Mouse (Mus musculus): ENCODE data around the gene Dcaf5.

Gene Dcaf5

GRCm38 (mm10) chr12:80407824-80408223 lies 28.6 kb downstream of the Dcaf5 start:
- no peak for DNase-seq (ENCODE audit: low spot score)

GRCm38 (mm10) chr12:80406650-80407049 lies 29.8 kb downstream of the Dcaf5 start:
- DNase-seq (ENCODE audit: low spot score): no peak

GRCm38 (mm10) chr12:80404139-80404538 lies 32.3 kb downstream of the Dcaf5 start:
- DNase-seq (ENCODE audit: low spot score): no peak

- no peak for DNase-seq (ENCODE audit: low spot score)
Measured at GRCm38 (mm10) chr12:80399147-80399546, 37.3 kb downstream of the Dcaf5 start.

- DNase-seq (ENCODE audit: low spot score): no peak
Measured at GRCm38 (mm10) chr12:80396397-80396796, 40.0 kb downstream of the Dcaf5 start.

- no peak for DNase-seq (ENCODE audit: low spot score)
Measured at GRCm38 (mm10) chr12:80395270-80395669, 41.1 kb downstream of the Dcaf5 start.

- no peak for DNase-seq (ENCODE audit: low spot score)
Measured at GRCm38 (mm10) chr12:80394045-80394444, 42.4 kb downstream of the Dcaf5 start.

GRCm38 (mm10) chr12:80389448-80389847 lies 47.0 kb downstream of the Dcaf5 start:
- DNase-seq (ENCODE audit: low spot score): no peak

GRCm38 (mm10) chr12:80387326-80387725 lies 49.1 kb downstream of the Dcaf5 start:
- DNase-seq (ENCODE audit: low spot score): no peak

- DNase-seq (ENCODE audit: low spot score): no peak
Measured at GRCm38 (mm10) chr12:80385361-80385760, 51.0 kb downstream of the Dcaf5 start.

GRCm38 (mm10) chr12:80383478-80383877 lies 52.9 kb downstream of the Dcaf5 start:
- DNase-seq (ENCODE audit: low spot score): no peak

- DNase-seq (ENCODE audit: low spot score): no peak
Measured at GRCm38 (mm10) chr12:80382794-80383193, 53.6 kb downstream of the Dcaf5 start.

- DNase-seq (ENCODE audit: low spot score): no peak
Measured at GRCm38 (mm10) chr12:80379831-80380457, 56.5 kb downstream of the Dcaf5 start.

GRCm38 (mm10) chr12:80379393-80379792 lies 57.0 kb downstream of the Dcaf5 start:
- DNase-seq (ENCODE audit: low spot score): no peak

GRCm38 (mm10) chr12:80377604-80378003 lies 58.8 kb downstream of the Dcaf5 start:
- DNase-seq (ENCODE audit: low spot score): no peak

- DNase-seq (ENCODE audit: low spot score): no peak
Measured at GRCm38 (mm10) chr12:80375721-80376120, 60.7 kb downstream of the Dcaf5 start.

GRCm38 (mm10) chr12:80374736-80375135 lies 61.7 kb downstream of the Dcaf5 start:
- DNase-seq (ENCODE audit: low spot score): no peak

- DNase-seq (ENCODE audit: low spot score): no peak
Measured at GRCm38 (mm10) chr12:80372946-80373345, 63.5 kb downstream of the Dcaf5 start.

- no peak for DNase-seq (ENCODE audit: low spot score)
Measured at GRCm38 (mm10) chr12:80367227-80367626, 69.2 kb downstream of the Dcaf5 start.

GRCm38 (mm10) chr12:80366004-80366480 lies 70.4 kb downstream of the Dcaf5 start:
- DNase-seq (ENCODE audit: low spot score): no peak

- no peak for DNase-seq (ENCODE audit: low spot score)
Measured at GRCm38 (mm10) chr12:80365345-80365744, 71.1 kb downstream of the Dcaf5 start.

GRCm38 (mm10) chr12:80361655-80362054 lies 74.7 kb downstream of the Dcaf5 start:
- DNase-seq (ENCODE audit: low spot score): no peak

- DNase-seq (ENCODE audit: low spot score): no peak
Measured at GRCm38 (mm10) chr12:80360321-80360720, 76.1 kb downstream of the Dcaf5 start.

GRCm38 (mm10) chr12:80344777-80345231 lies 91.6 kb downstream of the Dcaf5 start:
- no peak for DNase-seq (ENCODE audit: low spot score)

Measured in urinary bladder, postnatal 10 days (tissue).